Mouse (Mus musculus): Measurements from ENCODE around the gene Chd9. TPM values are rescaled to one million over a fixed set of nuclear protein-coding genes. Genes with fewer than 3 reads are reported as not detected.

Chd9 gene
- polyA plus RNA-seq, 1 experiment = not detected

GRCm38 (mm10) chr8:91089601-91090000 lies 261.4 kb downstream of the Chd9 start:
- WGBS = 96% methylated on average over 2 of the region's 2 CpGs
- Histone ChIP-seq H3K4me3 (ENCODE audit: insufficient read depth, low read depth, low read length) (no peak overlapping the region), H3K27ac (ENCODE audit: insufficient read depth, low read depth, low read length) (no peak overlapping the region), H3K4me1 (ENCODE audit: control insufficient read depth, insufficient read depth, low read length) (no peaks in the 10 kb centered on the region)
- TF ChIP-seq CTCF (IDR thresholded peaks at IDR 0.05; ENCODE audit: insufficient read depth, low read depth, low read length) = no peak
- no peak for TF ChIP-seq POLR2A (IDR thresholded peaks at IDR 0.05; ENCODE audit: insufficient read depth, low read depth, low read length)

- WGBS = 95% methylated on average over 5 of the region's 5 CpGs
- no peak for TF ChIP-seq POLR2A (IDR thresholded peaks at IDR 0.05; ENCODE audit: insufficient read depth, low read depth, low read length)
- Histone ChIP-seq H3K4me3 (ENCODE audit: insufficient read depth, low read depth, low read length) (no peak overlapping the region), H3K4me1 (ENCODE audit: control insufficient read depth, insufficient read depth, low read length) (no peaks in the 10 kb centered on the region), H3K27ac (ENCODE audit: insufficient read depth, low read depth, low read length) (no peak overlapping the region)
These were observed 266.0 kb downstream of the Chd9 start for GRCm38 (mm10) chr8:91094135-91094534.

- H3K4me1 ChIP-seq (ENCODE audit: control insufficient read depth, insufficient read depth, low read length) = no peaks in the 10 kb centered on the region
These were observed 270.0 kb downstream of the Chd9 start for GRCm38 (mm10) chr8:91098106-91098505.

More at GRCm38 (mm10) chr8:91098106-91098505, 270.0 kb downstream of the Chd9 start:
- H3K4me3 ChIP-seq (ENCODE audit: insufficient read depth, low read depth, low read length) = no peak overlapping the region
- no peak for TF ChIP-seq POLR2A (IDR thresholded peaks at IDR 0.05; ENCODE audit: insufficient read depth, low read depth, low read length)
- TF ChIP-seq CTCF (IDR thresholded peaks at IDR 0.05; ENCODE audit: insufficient read depth, low read depth, low read length) = no peak
- H3K27ac ChIP-seq (ENCODE audit: insufficient read depth, low read depth, low read length) = no peak overlapping the region
- 93% methylated on average over 6 of the region's 6 CpGs for WGBS

Other genes starting within 250 kb of the Chd9 start
- not detected in 2 replicates for gene Gm19935, start 11.0 kb upstream of the Chd9 start, polyA plus RNA-seq (2012; ENCODE audit: insufficient read depth, insufficient read length, low replicate concordance, missing spikeins)
- not detected in 2 replicates for gene Rbl2, start 241.7 kb downstream of the Chd9 start, polyA plus RNA-seq (2012; ENCODE audit: insufficient read depth, insufficient read length, low replicate concordance, missing spikeins)

Measured in olfactory bulb, adult 2 months (tissue).